Mouse (Mus musculus) heart, embryonic 11.5 days (tissue): Measurements from ENCODE around the gene Bend4. TPM values are rescaled to one million over a fixed set of nuclear protein-coding genes. Genes with fewer than 3 reads are reported as not detected.

Experiments used
- ATAC-seq: fragments of 200-750 bp; cut with Nextera tagmentation; replicated peaks from 2 replicates; pipeline ENCODE4 v1.8.0; 2017; ENCODE audit warnings: moderate library complexity; ENCODE audit not compliant: insufficient number of reproducible peaks, low FRiP score, low TSS enrichment
- H3K27ac ChIP-seq: fragments of 300-500 bp; sonication (generic); 2 replicates; pipeline ENCODE4 v1.5.1; 2014; ENCODE audit warnings: mild to moderate bottlenecking, low read depth, low read length
- H3K27me3 ChIP-seq: fragments of 300-500 bp; sonication (generic); 2 replicates; pipeline ENCODE4 v1.6.1; 2014; ENCODE audit warnings: mild to moderate bottlenecking, low read length, mixed read lengths; ENCODE audit not compliant: control insufficient read depth, insufficient read depth
- H3K36me3 ChIP-seq: fragments of 300-500 bp; sonication (generic); 2 replicates; pipeline ENCODE4 v1.6.1; 2014; ENCODE audit warnings: mild to moderate bottlenecking, low read length, moderate library complexity, mixed read lengths; ENCODE audit not compliant: control insufficient read depth, insufficient read depth
- H3K4me1 ChIP-seq: fragments of 300-500 bp; sonication (generic); 2 replicates; pipeline ENCODE4 v1.6.1; 2014; ENCODE audit warnings: low read length; ENCODE audit not compliant: control insufficient read depth, insufficient read depth
- H3K4me2 ChIP-seq: fragments of 300-500 bp; sonication (generic); 2 replicates; pipeline ENCODE4 v1.6.1; 2014; ENCODE audit warnings: mild to moderate bottlenecking, moderate library complexity
- H3K4me3 ChIP-seq: fragments of 300-500 bp; sonication (generic); 2 replicates; pipeline ENCODE4 v1.5.1; 2014; ENCODE audit warnings: low read depth, low read length
- H3K9ac ChIP-seq: fragments of 300-500 bp; sonication (generic); 2 replicates; pipeline ENCODE4 v1.6.1; 2014; ENCODE audit warnings: mild to moderate bottlenecking, low read depth, low read length, moderate library complexity
- H3K9me3 ChIP-seq: fragments of 300-500 bp; sonication (generic); replicated peaks from 2 replicates; pipeline ENCODE4 v1.6.1; 2016; ENCODE audit warnings: low read length; ENCODE audit not compliant: control insufficient read depth
- WGBS: fragments of 180-500 bp; shearing (Covaris S2); extraction: QIAGEN DNeasy Blood & Tissue Kit; methylation state at CpG from one replicate; pipeline ENCODE4 v1.1.7; 2014; ENCODE audit not compliant: insufficient replicate concordance; 5-methylcytosine and 5-hydroxymethylcytosine counted together
- polyA plus RNA-seq: library from polyadenylated mRNA; unstranded; fragments of >200 nt; fragmentation: Nextera tagmentation; extraction: Ambion mirVana; gene quantifications from 2 replicates; pipeline ENCODE4 v1.2.1, GENCODE M21; 2014

Gene Bend4
- polyA plus RNA-seq, 1 experiment from 2014 or later = 25.7 TPM

GRCm38 (mm10) chr5:67454282-67454681 lies 26.2 kb upstream of the Bend4 start:
- no peak overlapping the region for H3K27ac ChIP-seq
- H3K9ac ChIP-seq = no peak overlapping the region
- WGBS = 85% methylated on average over 1 of the region's 1 CpGs
- no peak for ATAC-seq
- no peaks in the 10 kb centered on the region for H3K9me3 ChIP-seq
- no peak overlapping the region for H3K4me2 ChIP-seq
- H3K36me3 ChIP-seq = no peaks in the 10 kb centered on the region
- H3K27me3 ChIP-seq = no peaks in the 10 kb centered on the region
- H3K4me1 ChIP-seq = no peaks in the 10 kb centered on the region
- no peak overlapping the region for H3K4me3 ChIP-seq

DNA sequence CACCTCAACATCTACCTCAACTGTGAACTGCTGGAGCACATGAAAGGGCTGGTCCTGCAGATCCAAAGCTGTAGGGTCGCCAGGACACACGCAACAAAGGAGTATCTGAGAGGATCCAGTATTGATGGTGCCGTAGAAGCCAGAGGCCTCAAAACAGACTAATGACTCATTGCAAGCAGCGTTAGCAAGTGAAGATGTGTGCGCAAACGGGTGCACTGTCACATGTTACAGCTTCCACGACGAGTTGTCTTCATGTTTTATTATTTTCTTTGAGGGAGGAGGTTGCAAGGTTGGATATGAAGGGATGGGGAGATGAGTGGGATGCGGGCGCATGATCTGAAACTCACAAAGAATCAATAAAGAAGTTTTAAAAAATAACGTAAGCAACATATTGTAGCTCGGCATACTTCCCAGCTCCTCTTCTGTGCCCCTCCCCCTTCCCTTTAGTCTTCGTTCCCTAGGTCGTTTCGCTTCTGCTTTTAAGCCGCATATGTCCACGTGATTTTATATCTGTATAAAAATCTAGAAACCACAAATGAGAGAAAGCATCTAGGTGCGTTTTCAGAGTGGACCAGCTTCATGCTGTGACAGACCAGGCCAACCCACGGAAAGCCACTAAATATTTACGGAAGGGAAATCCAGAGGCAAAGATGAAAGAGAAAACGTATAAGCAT lies 22.0 kb upstream of the Bend4 start:
- H3K9me3 ChIP-seq = no peaks in the 10 kb centered on the region
- H3K9ac ChIP-seq = no peak overlapping the region
- 0 out of 2 replicates have a peak, but pooled peaks cover 3% of the 10 kb centered on the region for H3K4me1 ChIP-seq
- no peaks in the 10 kb centered on the region for H3K36me3 ChIP-seq
- no peak overlapping the region for H3K27ac ChIP-seq
- H3K27me3 ChIP-seq = no peaks in the 10 kb centered on the region
- H3K4me3 ChIP-seq = no peak overlapping the region
- ATAC-seq = no peak
- H3K4me2 ChIP-seq = no peak overlapping the region
- WGBS = 83% methylated on average over 21 of the region's 21 CpGs

DNA sequence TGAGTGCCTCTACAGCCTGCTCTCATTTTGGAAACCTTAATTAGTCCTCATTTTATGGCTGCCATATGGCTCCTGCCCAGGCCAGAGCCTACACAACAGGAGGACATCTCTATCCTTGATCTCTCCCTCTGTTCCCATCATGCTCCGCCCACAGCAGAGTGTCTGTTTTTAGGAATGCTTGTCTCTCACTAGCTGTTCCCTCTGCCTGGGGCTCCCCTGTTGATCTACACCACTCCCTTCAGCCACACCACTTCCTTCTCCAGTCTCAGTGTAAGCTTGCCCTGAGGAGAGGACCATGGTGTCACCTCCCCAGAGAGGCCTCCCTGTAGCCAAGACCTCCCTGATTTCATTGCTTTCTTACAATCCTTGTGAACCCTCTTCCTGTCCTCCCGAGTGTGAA lies 18.4 kb upstream of the Bend4 start:
- WGBS = 43% methylated on average over 2 of the region's 2 CpGs
- Histone ChIP-seq H3K27me3 (no peaks in the 10 kb centered on the region), H3K9ac (no peak overlapping the region), H3K9me3 (no peaks in the 10 kb centered on the region), H3K27ac (no peak overlapping the region), H3K4me2 (no peak overlapping the region), H3K4me1 (peaks cover 14% of the 10 kb centered on the region; the same call in 1 of the 2 replicates), H3K4me3 (no peak overlapping the region), H3K36me3 (no peaks in the 10 kb centered on the region)
- no peak for ATAC-seq

DNA sequence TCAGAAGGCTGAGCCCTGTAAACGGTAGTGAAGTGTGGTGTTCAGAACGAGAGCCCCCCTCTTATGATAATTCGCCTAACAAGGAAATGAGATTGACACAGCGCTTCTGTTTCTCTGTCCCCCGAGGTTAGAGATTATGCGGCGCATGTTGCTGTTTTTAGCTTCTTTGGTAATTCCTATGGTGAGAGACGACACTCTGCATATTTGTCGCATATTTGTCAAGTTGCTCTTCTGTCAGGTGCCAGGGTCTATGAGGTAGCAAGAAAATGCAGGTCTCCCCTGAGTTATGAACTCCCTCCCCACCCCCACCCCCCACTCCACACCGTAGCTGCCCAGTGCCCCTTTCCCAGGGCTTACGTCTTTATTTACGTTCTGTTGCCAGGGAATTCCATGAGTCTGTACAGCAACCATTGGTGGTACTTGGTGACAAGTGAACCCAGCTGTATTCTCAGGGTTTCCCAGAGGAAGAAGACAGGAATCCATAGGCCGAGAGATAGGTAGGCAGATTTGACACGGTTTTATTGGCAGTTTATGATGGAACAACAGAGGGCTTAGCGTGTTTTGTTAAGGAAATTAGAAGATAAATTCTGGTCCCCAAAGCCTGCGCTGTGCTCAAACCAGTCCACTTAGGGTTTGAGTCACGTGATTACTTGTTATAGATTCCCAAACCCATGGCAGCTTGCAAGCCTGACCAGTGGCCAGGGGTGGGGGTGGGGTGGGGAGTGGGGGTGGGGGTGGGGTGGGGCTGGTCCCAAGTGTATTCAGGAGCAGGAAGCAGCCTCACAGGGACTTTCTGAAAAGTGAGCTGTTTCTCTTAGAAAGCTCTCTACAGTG lies 16.3 kb upstream of the Bend4 start:
- H3K27me3 ChIP-seq = no peaks in the 10 kb centered on the region
- H3K4me1 ChIP-seq = peaks cover 14% of the 10 kb centered on the region; the same call in 1 of the 2 replicates
- H3K4me3 ChIP-seq = peak overlapping the region; percentile 19; the same call in 1 of the 2 replicates
- 15% methylated on average over 17 of the region's 17 CpGs for WGBS
- peak overlapping the region; percentile 50 for H3K4me2 ChIP-seq
- no peaks in the 10 kb centered on the region for H3K9me3 ChIP-seq
- no peak overlapping the region for H3K9ac ChIP-seq
- no peaks in the 10 kb centered on the region for H3K36me3 ChIP-seq
- H3K27ac ChIP-seq = no peak overlapping the region
- no peak for ATAC-seq

DNA sequence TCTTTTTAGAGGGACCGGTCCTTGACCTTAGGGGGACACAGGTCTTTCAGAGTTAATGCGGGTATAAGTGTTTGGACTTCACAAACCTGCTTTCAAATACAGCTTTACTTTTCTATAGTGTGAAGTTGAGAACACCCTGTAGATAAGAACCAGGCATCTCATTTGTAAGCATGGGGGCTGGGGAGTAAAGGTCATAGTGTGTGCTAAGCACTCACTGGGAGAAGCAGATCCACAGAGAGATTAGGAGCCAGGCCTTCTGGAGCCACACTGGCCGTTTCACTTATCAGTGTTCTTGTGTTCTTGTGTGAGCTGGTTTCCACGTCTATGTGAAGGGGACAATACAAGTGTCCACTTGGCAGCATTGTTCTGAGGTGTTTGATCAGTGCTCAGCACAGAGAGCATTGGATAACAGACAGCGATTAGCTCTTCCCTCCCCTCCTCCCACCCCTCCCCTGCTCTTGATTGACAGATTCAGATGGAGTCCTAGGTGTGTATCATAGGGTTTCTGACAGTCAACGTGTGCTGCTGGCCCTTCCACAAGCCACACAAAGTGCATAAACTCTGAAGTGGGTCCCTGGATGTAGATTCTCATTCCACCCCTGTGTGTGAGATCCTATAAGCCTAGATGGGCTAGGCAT lies 14.8 kb upstream of the Bend4 start:
- Histone ChIP-seq H3K4me1 (peaks cover 14% of the 10 kb centered on the region; the same call in 1 of the 2 replicates), H3K4me3 (no peak overlapping the region), H3K36me3 (no peaks in the 10 kb centered on the region), H3K9ac (no peak overlapping the region), H3K9me3 (no peaks in the 10 kb centered on the region), H3K4me2 (no peak overlapping the region), H3K27me3 (no peaks in the 10 kb centered on the region), H3K27ac (no peak overlapping the region)
- no peak for ATAC-seq
- WGBS = 27% methylated on average over 6 of the region's 6 CpGs

DNA sequence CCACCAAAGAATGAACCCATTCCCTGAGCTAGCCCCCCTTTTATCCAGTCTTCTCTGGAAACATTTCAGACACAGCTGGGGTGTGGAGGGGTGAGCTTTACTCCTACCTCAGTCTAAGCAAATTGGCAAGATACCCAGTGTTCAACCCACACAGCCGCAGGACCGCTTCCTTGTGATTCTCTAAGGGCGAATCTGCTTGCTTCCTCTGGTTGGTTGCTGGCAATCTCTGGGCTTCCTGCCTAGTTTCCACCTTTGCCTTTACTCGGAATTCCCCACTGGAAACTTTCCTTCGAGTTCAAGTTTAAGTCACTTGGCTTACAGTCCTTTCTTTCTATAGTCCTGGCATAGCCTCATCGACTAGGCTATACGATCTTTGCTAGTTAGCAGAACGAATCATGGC lies 12.5 kb upstream of the Bend4 start:
- ATAC-seq = no peak
- H3K27ac ChIP-seq = no peak overlapping the region
- 79% methylated on average over 8 of the region's 8 CpGs for WGBS
- H3K4me1 ChIP-seq = peaks cover 15% of the 10 kb centered on the region; the same call in 1 of the 2 replicates
- H3K9ac ChIP-seq = no peak overlapping the region
- H3K27me3 ChIP-seq = no peaks in the 10 kb centered on the region
- H3K9me3 ChIP-seq = no peaks in the 10 kb centered on the region
- no peaks in the 10 kb centered on the region for H3K36me3 ChIP-seq
- no peak overlapping the region for H3K4me2 ChIP-seq
- no peak overlapping the region for H3K4me3 ChIP-seq

- H3K9me3 ChIP-seq = no peaks in the 10 kb centered on the region
- 0 out of 2 replicates have a peak, but pooled peaks cover 4% of the 10 kb centered on the region for H3K4me1 ChIP-seq
- no peak overlapping the region for H3K4me3 ChIP-seq
- no peak overlapping the region for H3K9ac ChIP-seq
- H3K4me2 ChIP-seq = no peak overlapping the region
- 23% methylated on average over 2 of the region's 2 CpGs for WGBS
- ATAC-seq = peak; percentile 48; the same call in 1 of the 2 replicates
- no peak overlapping the region for H3K27ac ChIP-seq
- H3K27me3 ChIP-seq = no peaks in the 10 kb centered on the region
- no peaks in the 10 kb centered on the region for H3K36me3 ChIP-seq
These were observed 9.3 kb upstream of the Bend4 start for GRCm38 (mm10) chr5:67437403-67437802.
